14 mouse cellular contexts compared by ENCODE assay signal in genomic region chr15:25469185-25469845, GRCm38 (mm10). TPM values are rescaled to one million over a fixed set of nuclear protein-coding genes. Genes with fewer than 3 reads are reported as not detected.
DNase-seq lines count a peak whose midpoint lies in the region; ATAC-seq and TF ChIP-seq lines count a peak whose summit lies in the region.
"Had no signal": no experiment of that assay in that cellular context is flagged by ENCODE, and none has a peak within 500 bp of the region (broad histone marks: within the 10 kb centered on the region; RNA-seq: fewer than 3 reads in every experiment).

No protein-coding gene starts in this region.

- peak overlapping the region; percentile 37 for H3K4me2 ChIP-seq in heart, embryonic 13.5 days
- peak overlapping the region; percentile 31 for H3K4me2 ChIP-seq in kidney, postnatal 0 days (ENCODE audit: low read length)
- H3K4me2 ChIP-seq in stomach, postnatal 0 days (replicated peaks; ENCODE audit: low read depth): no peak overlapping the region
- H3K4me2 ChIP-seq: liver, embryonic 12.5 days; neural tube, embryonic 13.5 days; stomach, embryonic 15.5 days had no signal

- H3K27me3 ChIP-seq in heart, embryonic 13.5 days (replicated peaks): no peaks in the 10 kb centered on the region
- no peaks in the 10 kb centered on the region for H3K27me3 ChIP-seq in kidney, postnatal 0 days (ENCODE audit: insufficient read depth, low read length)
- H3K27me3 ChIP-seq in kidney, adult 2 months (replicated peaks; ENCODE audit: control insufficient read depth, insufficient read depth, low read length): no peaks in the 10 kb centered on the region
- no peaks in the 10 kb centered on the region for H3K27me3 ChIP-seq in stomach, postnatal 0 days (ENCODE audit: control insufficient read depth, insufficient read depth, low read length)
- H3K27me3 ChIP-seq: liver, embryonic 12.5 days; neural tube, embryonic 13.5 days; stomach, embryonic 15.5 days had no signal

- DNase-seq in heart, postnatal 14 days: no peak
- peak; percentile 71 for DNase-seq in kidney, postnatal 0 days (ENCODE audit: low spot score)
- no peak for DNase-seq in kidney, adult 2 months
- peak; percentile 16 for DNase-seq in ZHBTc4 (ENCODE audit: low read depth, low spot score)
- peak; percentile 38 for DNase-seq in stomach, postnatal 0 days (ENCODE audit: low spot score)
- DNase-seq in cerebellum, postnatal 36 days: no peak
- no peak for DNase-seq in right cerebral cortex, adult 18-20 months
- DNase-seq: cerebellum, adult 2 months had no signal

- peak; percentile 21; the same call in 1 of the 2 replicates for TF ChIP-seq CTCF in kidney, postnatal 0 days (IDR thresholded peaks at IDR 0.05; ENCODE audit: low read depth)
- TF ChIP-seq CTCF in kidney, adult 2 months (conservative IDR thresholded peaks at IDR 0.05; ENCODE audit: insufficient read depth, insufficient read length, low read depth, low read length): no peak
- TF ChIP-seq CTCF in stomach, postnatal 0 days (IDR thresholded peaks at IDR 0.05; ENCODE audit: low read depth): 0 out of 2 replicates have a peak, but pooled peaks have one; percentile 6

- ATAC-seq in heart, embryonic 13.5 days (ENCODE audit: extremely low read depth, insufficient number of reproducible peaks, low FRiP score, low TSS enrichment): no peak
- ATAC-seq in kidney, postnatal 0 days (replicated peaks; ENCODE audit: low FRiP score, low read depth): no peak; the same call in 1 of the 2 replicates
- ATAC-seq in stomach, postnatal 0 days (ENCODE audit: low FRiP score, low TSS enrichment): no peak
- ATAC-seq: forebrain, embryonic 16.5 days; liver, embryonic 12.5 days had no signal

- H3K4me3 ChIP-seq in heart, embryonic 13.5 days: no peak overlapping the region
- H3K4me3 ChIP-seq in kidney, postnatal 0 days (replicated peaks; ENCODE audit: low read depth, low read length): no peak overlapping the region
- H3K4me3 ChIP-seq in kidney, adult 2 months (ENCODE audit: insufficient read depth, low read depth, low read length): no peak overlapping the region
- no peak overlapping the region for H3K4me3 ChIP-seq in stomach, postnatal 0 days (ENCODE audit: low read depth, low read length)
- H3K4me3 ChIP-seq: erythroblast, embryonic 14.5 days; liver, embryonic 12.5 days; neural tube, embryonic 13.5 days; stomach, embryonic 15.5 days had no signal

- no peak overlapping the region for H3K9ac ChIP-seq in heart, embryonic 13.5 days
- no peak overlapping the region for H3K9ac ChIP-seq in kidney, postnatal 0 days (ENCODE audit: low read depth, low read length)
- no peak overlapping the region for H3K9ac ChIP-seq in stomach, postnatal 0 days (ENCODE audit: low read length)
- H3K9ac ChIP-seq: liver, embryonic 12.5 days; neural tube, embryonic 13.5 days; stomach, embryonic 15.5 days had no signal

- no peaks in the 10 kb centered on the region for H3K4me1 ChIP-seq in heart, embryonic 13.5 days
- H3K4me1 ChIP-seq in kidney, postnatal 0 days (replicated peaks; ENCODE audit: insufficient read depth, low read length): peaks cover 11% of the 10 kb centered on the region; the same call in 1 of the 2 replicates
- H3K4me1 ChIP-seq in kidney, adult 2 months (ENCODE audit: control insufficient read depth, insufficient read depth, low read length): no peaks in the 10 kb centered on the region; the same call in 1 of the 2 replicates
- H3K4me1 ChIP-seq in stomach, postnatal 0 days (replicated peaks; ENCODE audit: control insufficient read depth, insufficient read depth): no peaks in the 10 kb centered on the region
- H3K4me1 ChIP-seq: liver, embryonic 12.5 days; neural tube, embryonic 13.5 days; stomach, embryonic 15.5 days had no signal

- WGBS in heart, embryonic 13.5 days: 49% methylated on average over 16 of the region's 16 CpGs
- 30% methylated on average over 16 of the region's 16 CpGs for WGBS in kidney, postnatal 0 days
- 45% methylated on average over 16 of the region's 16 CpGs for WGBS in kidney, adult 2 months
- WGBS in stomach, postnatal 0 days: 57% methylated on average over 16 of the region's 16 CpGs

- intact Hi-C loops in heart, postnatal 14 days (cut with DNase I): no loop called here

- no peak for TF ChIP-seq POLR2A in kidney, adult 2 months (IDR thresholded peaks at IDR 0.05; ENCODE audit: low read depth, low read length)

- H3K27ac ChIP-seq in heart, embryonic 13.5 days (replicated peaks): no peak overlapping the region
- no peak overlapping the region for H3K27ac ChIP-seq in kidney, postnatal 0 days
- no peak overlapping the region for H3K27ac ChIP-seq in kidney, adult 2 months (ENCODE audit: insufficient read depth, low read depth, low read length)
- H3K27ac ChIP-seq in stomach, postnatal 0 days (replicated peaks): no peak overlapping the region
- H3K27ac ChIP-seq: liver, embryonic 12.5 days; neural tube, embryonic 13.5 days; stomach, embryonic 15.5 days had no signal

- H3K9me3 ChIP-seq in heart, embryonic 13.5 days: no peaks in the 10 kb centered on the region
- no peaks in the 10 kb centered on the region for H3K9me3 ChIP-seq in kidney, postnatal 0 days (replicated peaks; ENCODE audit: low read length)
- H3K9me3 ChIP-seq in stomach, postnatal 0 days (ENCODE audit: control insufficient read depth, low read length): no peaks in the 10 kb centered on the region
- H3K9me3 ChIP-seq: liver, embryonic 12.5 days; neural tube, embryonic 13.5 days; stomach, embryonic 15.5 days had no signal

- no peak for TF ChIP-seq EP300 in stomach, postnatal 0 days (optimal IDR thresholded peaks at IDR 0.05)

- no peaks in the 10 kb centered on the region for H3K36me3 ChIP-seq in heart, embryonic 13.5 days
- no peaks in the 10 kb centered on the region for H3K36me3 ChIP-seq in kidney, postnatal 0 days (ENCODE audit: insufficient read depth, low read length)
- H3K36me3 ChIP-seq in kidney, adult 2 months (ENCODE audit: control insufficient read depth, insufficient read depth, low read length): no peaks in the 10 kb centered on the region
- H3K36me3 ChIP-seq in stomach, postnatal 0 days (ENCODE audit: control insufficient read depth, insufficient read depth, low read length): no peaks in the 10 kb centered on the region
- H3K36me3 ChIP-seq: liver, embryonic 12.5 days; neural tube, embryonic 13.5 days; stomach, embryonic 15.5 days had no signal

RNA-seq across cellular contexts. Expression of gene Basp1, which starts 55.8 kb away (rescaled TPM):
- 6.2 and 7.2 TPM in 2 replicates for polyA plus RNA-seq in heart, embryonic 13.5 days (2015; fragmentation: Nextera tagmentation; extraction: Ambion mirVana)
- 1 to 10 TPM; 3.0 to 4.2 TPM for total RNA-seq in heart, postnatal 14 days (2021)
- polyA plus RNA-seq in kidney, postnatal 0 days (2015; fragmentation: Nextera tagmentation; extraction: Ambion mirVana): 24.6 and 31.7 TPM in 2 replicates
- polyA plus RNA-seq in kidney, adult 2 months (2012; rRNA removed): 1.6 and 2.7 TPM in 2 replicates
- polyA plus RNA-seq in stomach, postnatal 0 days (2015; fragmentation: Nextera tagmentation; extraction: Ambion mirVana): 19.6 and 20.7 TPM in 2 replicates

Comparison
In these comparisons a context has a peak if more than half of its experiments do, and no peak if none do; other contexts are left out.
1. DNase-seq: peak in kidney, postnatal 0 days (single experiment), ZHBTc4 (single experiment) and stomach, postnatal 0 days (single experiment); none in heart, postnatal 14 days (0 of 2), kidney, adult 2 months (single experiment), cerebellum, postnatal 36 days (0 of 2) and right cerebral cortex, adult 18-20 months (single experiment).